Mouse (Mus musculus) liver, embryonic 16.5 days (tissue): ENCODE results near the gene Cldn24. TPM values are rescaled to one million over a fixed set of nuclear protein-coding genes. Genes with fewer than 3 reads are reported as not detected.

ENCODE experiments used
- ATAC-seq: fragments of 200-750 bp; cut with Nextera tagmentation; 2 replicates; pipeline ENCODE4 v1.8.0; 2017; ENCODE audit warnings: low read depth, mild to moderate bottlenecking, moderate number of reproducible peaks, moderate library complexity
- H3K27ac ChIP-seq: fragments of 300-500 bp; sonication (generic); 2 replicates; pipeline ENCODE4 v1.5.1; 2014; ENCODE audit warnings: mild to moderate bottlenecking, low read length
- H3K27me3 ChIP-seq: fragments of 300-500 bp; sonication (generic); 2 replicates; pipeline ENCODE4 v1.6.1; 2014; ENCODE audit warnings: low read depth, low read length, mixed read lengths; ENCODE audit not compliant: control insufficient read depth, insufficient read depth
- H3K36me3 ChIP-seq: fragments of 300-500 bp; sonication (generic); 2 replicates; pipeline ENCODE4 v1.6.1; 2014; ENCODE audit warnings: mild to moderate bottlenecking; ENCODE audit not compliant: control insufficient read depth, insufficient read depth
- H3K4me1 ChIP-seq: fragments of 300-500 bp; sonication (generic); 2 replicates; pipeline ENCODE4 v1.6.1; 2014; ENCODE audit warnings: low read depth, low read length, mixed read lengths; ENCODE audit not compliant: control insufficient read depth
- H3K4me2 ChIP-seq: fragments of 300-500 bp; sonication (generic); 2 replicates; pipeline ENCODE4 v1.6.1; 2014; ENCODE audit warnings: low read depth, low read length, mixed read lengths
- H3K4me3 ChIP-seq: fragments of 300-500 bp; sonication (generic); 2 replicates; pipeline ENCODE4 v1.5.1; 2014; ENCODE audit warnings: low read depth, mild to moderate bottlenecking, low read length
- H3K9ac ChIP-seq: fragments of 300-500 bp; sonication (generic); 2 replicates; pipeline ENCODE4 v1.6.1; 2014; ENCODE audit warnings: low read depth, low read length
- H3K9me3 ChIP-seq: fragments of 300-500 bp; sonication (generic); replicated peaks from 2 replicates; pipeline ENCODE4 v1.6.1; 2016; ENCODE audit warnings: low read length; ENCODE audit not compliant: control insufficient read depth
- WGBS: fragments of 180-500 bp; shearing (Covaris S2); extraction: QIAGEN DNeasy Blood & Tissue Kit; methylation state at CpG from one replicate; pipeline ENCODE4 v1.1.7; 2014; ENCODE audit not compliant: insufficient replicate concordance; 5-methylcytosine and 5-hydroxymethylcytosine counted together
- polyA plus RNA-seq: library from polyadenylated mRNA; unstranded; fragments of >200 nt; fragmentation: Nextera tagmentation; extraction: Ambion mirVana; gene quantifications from 2 replicates; pipeline ENCODE4 v1.2.1, GENCODE M21; 2015

Gene Cldn24
- polyA plus RNA-seq, 1 experiment from 2014 or later = not detected

DNA sequence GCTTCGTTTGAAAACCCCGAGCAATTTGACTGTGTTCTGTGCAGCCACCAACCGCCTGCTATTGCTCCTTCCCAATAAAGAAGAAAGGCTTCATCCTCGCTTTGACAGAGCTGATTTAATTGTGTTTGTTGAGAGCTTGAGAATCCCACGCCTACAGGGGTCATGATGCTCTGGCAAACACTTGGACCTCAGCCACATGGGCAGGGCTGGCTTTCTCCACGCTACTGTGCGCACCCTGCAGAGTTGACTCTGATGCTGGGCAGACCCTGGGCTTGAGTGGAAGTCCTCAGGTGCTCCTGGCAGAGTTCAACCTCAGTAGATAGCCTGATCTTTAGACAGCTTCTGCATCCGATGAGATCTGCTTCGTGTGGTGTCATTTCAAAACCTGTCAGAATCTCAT is 30.0 kb upstream of the Cldn24 start:
- no peaks in the 10 kb centered on the region for H3K27me3 ChIP-seq
- 64% methylated on average over 9 of the region's 9 CpGs for WGBS
- H3K9me3 ChIP-seq = no peaks in the 10 kb centered on the region
- no peak overlapping the region for H3K4me3 ChIP-seq
- H3K36me3 ChIP-seq = no peaks in the 10 kb centered on the region
- ATAC-seq = no peak
- H3K4me2 ChIP-seq = no peak overlapping the region
- H3K27ac ChIP-seq = no peak overlapping the region
- H3K4me1 ChIP-seq = no peaks in the 10 kb centered on the region
- H3K9ac ChIP-seq = no peak overlapping the region

DNA sequence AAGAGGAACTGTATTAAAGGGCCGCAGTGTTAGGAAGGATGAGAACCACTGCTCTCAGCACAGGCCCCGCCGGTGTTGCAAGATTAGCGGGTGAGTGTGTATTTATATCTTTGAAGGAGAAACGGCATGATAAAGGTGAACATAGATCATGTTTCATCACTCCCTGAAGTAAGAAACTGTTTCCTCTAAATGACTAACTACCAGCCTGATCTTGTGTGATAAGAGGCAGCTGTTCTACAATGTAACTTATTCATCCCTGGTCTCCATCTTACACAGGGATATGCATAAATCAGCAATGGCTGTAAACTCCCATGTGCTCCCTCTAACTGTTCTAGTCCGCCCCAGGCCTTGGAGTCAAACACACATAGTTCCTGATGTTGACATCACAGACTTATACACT is 22.5 kb upstream of the Cldn24 start:
- no peaks in the 10 kb centered on the region for H3K9me3 ChIP-seq
- no peak overlapping the region for H3K9ac ChIP-seq
- 41% methylated on average over 6 of the region's 6 CpGs for WGBS
- H3K4me3 ChIP-seq = no peak overlapping the region
- no peaks in the 10 kb centered on the region for H3K36me3 ChIP-seq
- H3K4me2 ChIP-seq = no peak overlapping the region
- H3K27me3 ChIP-seq = no peaks in the 10 kb centered on the region
- no peak overlapping the region for H3K27ac ChIP-seq
- no peaks in the 10 kb centered on the region for H3K4me1 ChIP-seq
- no peak for ATAC-seq

DNA sequence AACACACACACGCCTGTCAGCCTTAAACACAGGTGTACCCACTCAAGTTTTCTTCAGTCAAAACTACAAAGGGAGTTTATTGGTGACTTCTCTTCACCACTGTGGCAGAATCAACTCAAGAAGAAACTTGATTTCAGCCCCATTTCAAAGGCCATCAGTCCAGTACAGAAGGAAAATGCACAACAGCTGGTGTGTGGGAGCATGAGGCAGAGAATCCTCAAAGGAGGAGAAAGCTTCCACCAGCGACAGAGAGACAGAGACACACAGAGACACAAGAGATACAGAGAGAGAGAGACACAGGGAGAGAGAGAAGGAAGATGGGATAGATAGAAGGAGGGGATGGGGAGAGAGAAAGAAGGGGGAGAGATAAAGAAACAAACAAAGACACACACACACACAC is 19.6 kb upstream of the Cldn24 start:
- H3K27me3 ChIP-seq = no peaks in the 10 kb centered on the region
- H3K4me2 ChIP-seq = no peak overlapping the region
- H3K4me3 ChIP-seq = no peak overlapping the region
- H3K36me3 ChIP-seq = no peaks in the 10 kb centered on the region
- no peak overlapping the region for H3K9ac ChIP-seq
- H3K9me3 ChIP-seq = no peaks in the 10 kb centered on the region
- WGBS = 49% methylated on average over 2 of the region's 2 CpGs
- no peak overlapping the region for H3K27ac ChIP-seq
- H3K4me1 ChIP-seq = no peaks in the 10 kb centered on the region
- no peak for ATAC-seq

DNA sequence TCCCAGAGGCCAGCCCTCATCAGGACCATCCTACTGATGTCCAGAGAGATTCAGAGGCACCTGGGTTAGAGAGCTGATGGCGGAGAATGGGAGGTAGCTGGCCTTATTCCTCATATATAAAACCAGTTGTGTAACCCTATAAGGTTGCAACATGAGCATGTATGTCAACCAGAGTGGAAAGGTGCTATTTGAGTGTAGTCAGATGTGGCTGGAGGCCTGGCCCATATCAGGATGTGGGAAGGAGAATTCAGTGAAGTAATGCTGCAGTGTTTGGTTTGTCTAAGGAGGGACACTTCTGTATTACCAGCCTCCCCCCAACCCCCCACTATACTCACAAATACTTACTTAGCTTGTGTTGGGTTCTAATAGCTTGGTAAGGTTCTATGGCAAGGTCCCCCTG is 17.7 kb upstream of the Cldn24 start:
- no peaks in the 10 kb centered on the region for H3K36me3 ChIP-seq
- 38% methylated on average over 1 of the region's 1 CpGs for WGBS
- H3K27ac ChIP-seq = no peak overlapping the region
- no peaks in the 10 kb centered on the region for H3K27me3 ChIP-seq
- no peak overlapping the region for H3K4me3 ChIP-seq
- H3K4me2 ChIP-seq = no peak overlapping the region
- ATAC-seq = no peak
- H3K4me1 ChIP-seq = no peaks in the 10 kb centered on the region
- no peaks in the 10 kb centered on the region for H3K9me3 ChIP-seq
- no peak overlapping the region for H3K9ac ChIP-seq

DNA sequence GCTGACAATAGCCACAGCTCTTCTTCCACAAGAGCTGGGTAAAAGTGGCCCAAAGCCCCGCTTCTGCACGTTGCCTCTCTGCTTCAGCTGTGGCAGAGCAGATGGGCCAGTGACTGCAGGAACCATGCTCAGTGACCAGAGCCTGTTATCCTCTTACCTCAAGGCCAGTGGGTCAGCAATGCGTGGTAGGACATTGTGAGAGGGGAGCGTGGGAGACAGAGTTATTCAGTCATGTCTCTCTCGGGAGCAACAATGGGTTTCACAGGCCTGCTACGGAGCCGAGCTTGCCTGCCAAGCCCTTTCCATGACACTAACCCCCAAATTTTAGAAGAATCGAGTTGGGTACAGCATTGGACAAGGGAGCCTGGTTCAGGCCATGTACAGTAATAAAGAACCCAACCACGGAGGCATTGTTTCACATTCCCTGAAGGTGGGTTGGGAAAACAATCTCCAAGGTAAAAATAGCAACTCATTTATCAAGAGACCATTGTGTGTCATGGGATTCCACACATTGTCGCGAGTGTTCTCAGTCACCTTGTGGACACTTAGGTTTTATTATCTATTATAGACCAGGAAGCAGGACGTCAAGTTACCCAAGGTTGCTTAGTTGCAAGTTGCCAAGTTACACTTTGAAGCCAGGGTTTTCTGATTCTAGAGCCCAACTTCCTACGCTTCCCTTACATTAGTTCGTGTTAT is 11.8 kb upstream of the Cldn24 start:
- no peaks in the 10 kb centered on the region for H3K36me3 ChIP-seq
- H3K9me3 ChIP-seq = no peaks in the 10 kb centered on the region
- 58% methylated on average over 14 of the region's 14 CpGs for WGBS
- H3K4me1 ChIP-seq = no peaks in the 10 kb centered on the region
- no peaks in the 10 kb centered on the region for H3K27me3 ChIP-seq
- ATAC-seq = no peak
- no peak overlapping the region for H3K4me2 ChIP-seq
- no peak overlapping the region for H3K4me3 ChIP-seq
- H3K9ac ChIP-seq = no peak overlapping the region
- no peak overlapping the region for H3K27ac ChIP-seq

DNA sequence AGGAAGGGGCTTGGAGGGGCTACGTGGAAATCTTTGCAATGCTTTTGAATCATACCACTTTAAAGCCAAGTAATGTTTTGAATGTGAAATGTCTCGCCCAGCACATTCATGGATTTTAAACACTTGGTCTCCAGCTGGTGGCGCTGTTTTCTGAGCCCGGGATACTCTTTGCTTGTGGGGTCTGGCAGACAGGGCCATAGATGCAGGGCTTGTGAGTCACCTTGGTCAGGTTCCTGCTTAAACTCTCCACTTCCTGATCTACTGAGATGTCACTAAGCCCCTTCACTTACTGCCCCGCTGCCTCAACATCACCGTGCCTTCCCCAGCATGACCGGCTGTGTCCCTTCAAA is 11.3 kb upstream of the Cldn24 start:
- H3K4me3 ChIP-seq = no peak overlapping the region
- H3K36me3 ChIP-seq = no peaks in the 10 kb centered on the region
- no peak for ATAC-seq
- no peaks in the 10 kb centered on the region for H3K4me1 ChIP-seq
- H3K4me2 ChIP-seq = no peak overlapping the region
- no peak overlapping the region for H3K27ac ChIP-seq
- H3K27me3 ChIP-seq = no peaks in the 10 kb centered on the region
- 69% methylated on average over 7 of the region's 7 CpGs for WGBS
- H3K9me3 ChIP-seq = no peaks in the 10 kb centered on the region
- no peak overlapping the region for H3K9ac ChIP-seq

DNA sequence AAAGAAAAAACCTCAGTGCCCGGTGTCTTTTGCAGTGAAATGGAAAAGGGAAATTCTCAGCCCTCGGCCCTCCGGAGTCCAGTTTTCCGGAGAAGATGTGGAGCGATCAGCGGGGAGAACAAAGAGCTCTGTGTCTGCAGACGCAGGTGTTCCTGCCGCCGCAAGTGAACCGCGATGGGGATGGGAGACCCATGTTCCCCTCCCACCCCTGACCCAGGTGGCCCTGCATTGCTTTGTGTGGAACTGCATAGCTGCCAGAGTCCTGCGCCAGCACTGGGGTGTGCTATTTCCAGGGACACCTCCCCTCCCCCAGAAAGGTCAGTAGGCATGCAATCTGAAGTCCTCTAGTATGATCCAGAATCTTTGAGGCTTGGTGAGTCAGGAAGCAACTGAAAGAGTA is 10.7 kb upstream of the Cldn24 start:
- Histone ChIP-seq H3K9me3 (no peaks in the 10 kb centered on the region), H3K27me3 (no peaks in the 10 kb centered on the region), H3K4me3 (no peak overlapping the region), H3K9ac (no peak overlapping the region), H3K36me3 (no peaks in the 10 kb centered on the region), H3K4me1 (no peaks in the 10 kb centered on the region), H3K4me2 (no peak overlapping the region), H3K27ac (no peak overlapping the region)
- ATAC-seq = no peak
- WGBS = 82% methylated on average over 12 of the region's 12 CpGs

DNA sequence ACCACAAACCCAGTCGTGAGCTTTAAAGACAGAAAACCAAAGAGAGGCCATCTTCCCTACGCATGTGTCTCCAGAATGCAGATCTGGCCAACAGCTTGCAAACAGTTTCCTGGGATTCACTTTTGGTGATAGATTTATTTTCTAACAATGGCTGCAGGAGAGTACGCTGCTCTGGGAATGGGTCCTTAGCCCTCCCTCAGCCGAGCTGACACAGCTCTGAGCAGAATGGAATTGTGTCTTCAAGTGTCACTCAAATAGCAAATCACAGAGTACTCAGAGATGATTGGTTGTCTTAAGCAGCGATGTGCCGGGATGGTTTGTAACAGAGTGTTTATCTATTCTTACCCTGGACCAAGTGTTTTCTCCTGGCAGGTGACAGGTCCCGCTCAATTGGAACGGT is 2.9 kb upstream of the Cldn24 start:
- H3K9ac ChIP-seq = no peak overlapping the region
- no peak for ATAC-seq

DNA sequence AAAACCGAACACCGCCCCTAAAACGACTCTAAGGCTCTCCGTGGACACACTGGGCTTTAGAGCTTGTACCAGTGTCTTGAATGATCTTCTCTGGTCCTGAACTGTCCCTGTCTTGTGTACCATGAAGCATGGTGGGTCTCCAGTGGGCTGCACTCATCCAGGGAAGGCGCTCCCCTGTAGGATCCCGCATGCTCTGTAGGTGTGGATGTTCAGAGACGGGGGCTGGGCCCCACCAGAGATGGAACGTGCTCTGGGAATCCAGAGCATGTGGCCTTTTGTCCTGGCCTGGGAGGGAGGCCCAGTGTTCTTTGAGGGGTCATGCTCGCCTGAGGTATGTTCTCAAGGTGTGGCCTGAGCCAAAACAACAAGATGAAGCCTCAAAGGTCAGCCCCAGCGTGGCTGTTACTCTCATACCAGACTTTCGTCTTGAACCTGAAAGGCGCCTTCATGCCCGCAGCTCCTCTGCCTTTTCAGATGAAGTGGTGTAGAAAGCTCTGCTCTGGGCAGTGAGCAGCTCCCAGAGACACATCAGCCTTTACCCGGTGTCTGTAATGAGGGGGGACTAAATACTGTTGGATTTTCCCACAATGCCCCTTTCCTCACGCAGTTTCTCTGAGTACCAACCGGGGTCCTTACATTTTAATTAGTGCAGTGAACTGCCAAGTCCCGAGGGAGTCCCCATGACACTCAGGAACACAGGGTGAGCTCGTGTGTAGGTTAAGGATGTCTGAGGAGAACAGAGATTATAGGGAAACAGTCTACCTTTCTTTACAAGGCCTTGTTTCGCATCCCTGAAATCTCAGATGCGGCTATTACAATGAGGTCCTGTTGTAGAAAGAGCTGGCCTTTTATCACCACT is 800 bp upstream of the Cldn24 start:
- Histone ChIP-seq H3K27ac (no peak overlapping the region), H3K9me3 (no peaks in the 10 kb centered on the region), H3K4me1 (no peaks in the 10 kb centered on the region), H3K36me3 (no peaks in the 10 kb centered on the region), H3K9ac (no peak overlapping the region), H3K4me3 (no peak overlapping the region), H3K4me2 (no peak overlapping the region), H3K27me3 (no peaks in the 10 kb centered on the region)
- WGBS = 68% methylated on average over 20 of the region's 20 CpGs
- ATAC-seq = no peak

More for the DNA sequence above, 2.9 kb upstream of the Cldn24 start:
- no peak overlapping the region for H3K4me3 ChIP-seq
- no peaks in the 10 kb centered on the region for H3K36me3 ChIP-seq
- H3K4me1 ChIP-seq = no peaks in the 10 kb centered on the region
- H3K27ac ChIP-seq = no peak overlapping the region
- no peak overlapping the region for H3K4me2 ChIP-seq
- H3K27me3 ChIP-seq = no peaks in the 10 kb centered on the region
- 77% methylated on average over 8 of the region's 8 CpGs for WGBS
- no peaks in the 10 kb centered on the region for H3K9me3 ChIP-seq
